Mouse (Mus musculus) embryonic facial prominence, embryonic 15.5 days (tissue): ENCODE data around the gene Cpne4. TPM values are rescaled to one million over a fixed set of nuclear protein-coding genes. Genes with fewer than 3 reads are reported as not detected.

Experiments used
- ATAC-seq: fragments of 200-750 bp; cut with Nextera tagmentation; 2 replicates; pipeline ENCODE4 v1.8.0; 2017; ENCODE audit warnings: low read depth, moderate TSS enrichment; ENCODE audit not compliant: insufficient number of reproducible peaks, low FRiP score, low TSS enrichment
- H3K27ac ChIP-seq: fragments of 300-500 bp; sonication (generic); replicated peaks from 2 replicates; pipeline ENCODE4 v1.5.1; 2015; ENCODE audit warnings: mild to moderate bottlenecking, inconsistent platforms
- H3K27me3 ChIP-seq: fragments of 300-500 bp; sonication (generic); 2 replicates; pipeline ENCODE4 v1.6.1; 2015; ENCODE audit warnings: inconsistent platforms
- H3K36me3 ChIP-seq: fragments of 300-500 bp; sonication (generic); 2 replicates; pipeline ENCODE4 v1.6.1; 2015; ENCODE audit warnings: mild to moderate bottlenecking, inconsistent platforms
- H3K4me1 ChIP-seq: fragments of 300-500 bp; sonication (generic); 2 replicates; pipeline ENCODE4 v1.6.1; 2015; ENCODE audit warnings: inconsistent platforms
- H3K4me2 ChIP-seq: fragments of 300-500 bp; sonication (generic); replicated peaks from 2 replicates; pipeline ENCODE4 v1.6.1; 2015; ENCODE audit warnings: mild to moderate bottlenecking, inconsistent platforms
- H3K4me3 ChIP-seq: fragments of 300-500 bp; sonication (generic); replicated peaks from 2 replicates; pipeline ENCODE4 v1.5.1; 2015; ENCODE audit warnings: mild to moderate bottlenecking, inconsistent platforms
- H3K9ac ChIP-seq: fragments of 300-500 bp; sonication (generic); 2 replicates; pipeline ENCODE4 v1.6.1; 2015; ENCODE audit warnings: inconsistent platforms
- H3K9me3 ChIP-seq: fragments of 300-500 bp; sonication (generic); replicated peaks from 2 replicates; pipeline ENCODE4 v1.6.1; 2016; ENCODE audit warnings: inconsistent platforms
- WGBS: fragments of 180-500 bp; shearing (Covaris S2); methylation state at CpG from one replicate; pipeline ENCODE4 v1.1.7; 2015; 5-methylcytosine and 5-hydroxymethylcytosine counted together
- polyA plus RNA-seq: library from polyadenylated mRNA; unstranded; fragments of >200 nt; fragmentation: Nextera tagmentation; extraction: Ambion mirVana; gene quantifications from 2 replicates; pipeline ENCODE4 v1.2.1, GENCODE M21; 2015

The Cpne4 gene
- polyA plus RNA-seq, 1 experiment from 2014 or later = 1.4 TPM

GRCm38 (mm10) chr9:105049636-105050035 lies 502.6 kb downstream of the Cpne4 start:
- Histone ChIP-seq H3K36me3 (no peaks in the 10 kb centered on the region), H3K9ac (no peak overlapping the region), H3K4me1 (peaks cover 8% of the 10 kb centered on the region; the same call in 1 of the 2 replicates), H3K4me3 (no peak overlapping the region), H3K27ac (no peak overlapping the region), H3K27me3 (no peaks in the 10 kb centered on the region), H3K4me2 (no peak overlapping the region), H3K9me3 (no peaks in the 10 kb centered on the region)
- ATAC-seq = no peak
- 40% methylated on average over 2 of the region's 2 CpGs for WGBS

- ATAC-seq = no peak
- 60% methylated on average over 2 of the region's 2 CpGs for WGBS
- H3K4me1 ChIP-seq = peaks cover 8% of the 10 kb centered on the region; the same call in 1 of the 2 replicates
- H3K4me3 ChIP-seq = no peak overlapping the region
- H3K27ac ChIP-seq = no peak overlapping the region
- no peak overlapping the region for H3K9ac ChIP-seq
- 0 out of 2 replicates have a peak, but pooled peaks cover 4% of the 10 kb centered on the region for H3K36me3 ChIP-seq
- H3K27me3 ChIP-seq = no peaks in the 10 kb centered on the region
- no peak overlapping the region for H3K4me2 ChIP-seq
- H3K9me3 ChIP-seq = no peaks in the 10 kb centered on the region
Observed at GRCm38 (mm10) chr9:105050257-105050656, 503.2 kb downstream of the Cpne4 start.

GRCm38 (mm10) chr9:105053147-105053557 lies 506.1 kb downstream of the Cpne4 start, which contains the start of gene Mrpl3:
TSS of gene Mrpl3 (plus strand) at chr9:105053239.
- H3K4me1 ChIP-seq = peaks cover 8% of the 10 kb centered on the region; the same call in 1 of the 2 replicates
- no peak; the same call in 1 of the 2 replicates for ATAC-seq
- under 1% methylated on average over 31 of the region's 31 CpGs for WGBS
- H3K4me3 ChIP-seq = peak within 1 kb of the TSS; percentile 88
- peak within 1 kb of the TSS; percentile 97 for H3K9ac ChIP-seq
- peak within 1 kb of the TSS; percentile 67; the same call in 1 of the 2 replicates for H3K27ac ChIP-seq
- H3K36me3 ChIP-seq = peaks cover 30% of the 10 kb centered on the region
- H3K4me2 ChIP-seq = peak within 1 kb of the TSS; percentile 59
- H3K27me3 ChIP-seq = no peaks in the 10 kb centered on the region
- no peaks in the 10 kb centered on the region for H3K9me3 ChIP-seq

- no peak overlapping the region for H3K27ac ChIP-seq
- WGBS = 41% methylated on average over 4 of the region's 4 CpGs
- peak overlapping the region; percentile 88 for H3K4me3 ChIP-seq
- peak overlapping the region; percentile 59 for H3K4me2 ChIP-seq
- ATAC-seq = no peak
- no peaks in the 10 kb centered on the region for H3K27me3 ChIP-seq
- peaks cover 36% of the 10 kb centered on the region for H3K36me3 ChIP-seq
- H3K4me1 ChIP-seq = peaks cover 8% of the 10 kb centered on the region; the same call in 1 of the 2 replicates
- H3K9me3 ChIP-seq = no peaks in the 10 kb centered on the region
- H3K9ac ChIP-seq = peak overlapping the region; percentile 97; the same call in 1 of the 2 replicates
Observed at GRCm38 (mm10) chr9:105053812-105054211, 506.7 kb downstream of the Cpne4 start.

- H3K4me1 ChIP-seq = no peaks in the 10 kb centered on the region
- peak; percentile 39; the same call in 1 of the 2 replicates for ATAC-seq
- H3K4me3 ChIP-seq = no peak overlapping the region
- H3K4me2 ChIP-seq = no peak overlapping the region
- no peaks in the 10 kb centered on the region for H3K9me3 ChIP-seq
- H3K27me3 ChIP-seq = no peaks in the 10 kb centered on the region
- H3K27ac ChIP-seq = no peak overlapping the region
- H3K9ac ChIP-seq = no peak overlapping the region
- H3K36me3 ChIP-seq = peaks cover 61% of the 10 kb centered on the region
- WGBS = 85% methylated on average over 10 of the region's 10 CpGs
Observed at GRCm38 (mm10) chr9:105069106-105069505, 522.0 kb downstream of the Cpne4 start.

- Histone ChIP-seq H3K27me3 (no peaks in the 10 kb centered on the region), H3K36me3 (peaks cover 67% of the 10 kb centered on the region), H3K4me2 (no peak overlapping the region), H3K27ac (no peak overlapping the region), H3K4me3 (no peak overlapping the region), H3K9ac (no peak overlapping the region), H3K9me3 (no peaks in the 10 kb centered on the region), H3K4me1 (no peaks in the 10 kb centered on the region)
- no peak for ATAC-seq
- 79% methylated on average over 4 of the region's 4 CpGs for WGBS
Observed at GRCm38 (mm10) chr9:105072991-105073748, 526.1 kb downstream of the Cpne4 start.

GRCm38 (mm10) chr9:105074851-105075250 lies 527.8 kb downstream of the Cpne4 start:
- Histone ChIP-seq H3K4me1 (no peaks in the 10 kb centered on the region), H3K36me3 (peaks cover 63% of the 10 kb centered on the region), H3K27me3 (no peaks in the 10 kb centered on the region), H3K9me3 (no peaks in the 10 kb centered on the region), H3K27ac (no peak overlapping the region), H3K9ac (no peak overlapping the region), H3K4me3 (no peak overlapping the region), H3K4me2 (no peak overlapping the region)
- WGBS = 91% methylated on average over 8 of the region's 8 CpGs
- no peak for ATAC-seq

- Histone ChIP-seq H3K27me3 (no peaks in the 10 kb centered on the region), H3K4me3 (no peak overlapping the region), H3K9me3 (no peaks in the 10 kb centered on the region), H3K4me1 (no peaks in the 10 kb centered on the region), H3K9ac (no peak overlapping the region), H3K36me3 (peaks cover 50% of the 10 kb centered on the region), H3K27ac (no peak overlapping the region), H3K4me2 (no peak overlapping the region)
- 84% methylated on average over 13 of the region's 13 CpGs for WGBS
- ATAC-seq = no peak
Observed at GRCm38 (mm10) chr9:105076756-105077424, 529.8 kb downstream of the Cpne4 start.

- H3K4me3 ChIP-seq = no peak overlapping the region
- no peak overlapping the region for H3K9ac ChIP-seq
- ATAC-seq = no peak
- H3K27me3 ChIP-seq = no peaks in the 10 kb centered on the region
- no peaks in the 10 kb centered on the region for H3K4me1 ChIP-seq
- no peak overlapping the region for H3K4me2 ChIP-seq
- H3K9me3 ChIP-seq = no peaks in the 10 kb centered on the region
- 85% methylated on average over 4 of the region's 4 CpGs for WGBS
- H3K36me3 ChIP-seq = peaks cover 34% of the 10 kb centered on the region
- H3K27ac ChIP-seq = no peak overlapping the region
Observed at GRCm38 (mm10) chr9:105078460-105078859, 531.4 kb downstream of the Cpne4 start.

GRCm38 (mm10) chr9:105080246-105080645 lies 533.2 kb downstream of the Cpne4 start:
- Histone ChIP-seq H3K4me3 (no peak overlapping the region), H3K27me3 (no peaks in the 10 kb centered on the region), H3K9ac (no peak overlapping the region), H3K9me3 (no peaks in the 10 kb centered on the region), H3K36me3 (peaks cover 20% of the 10 kb centered on the region), H3K27ac (no peak overlapping the region), H3K4me1 (no peaks in the 10 kb centered on the region), H3K4me2 (no peak overlapping the region)
- WGBS = 85% methylated on average over 3 of the region's 3 CpGs
- no peak for ATAC-seq
